Mouse (Mus musculus) lung, adult 2 months (tissue): ENCODE results near the gene Aim2.

Experiments
- CTCF ChIP-seq: fragments of 200-500 bp; IDR thresholded peaks from 2 replicates; pipeline ENCODE4 v1.5.1; 2011; ENCODE audit warnings: mild to moderate bottlenecking, low read length, control low read depth; ENCODE audit not compliant: insufficient read depth
- POLR2A ChIP-seq: fragments of 200-500 bp; IDR thresholded peaks from 2 replicates; pipeline ENCODE4 v1.6.1; 2011; ENCODE audit warnings: low read depth, mild to moderate bottlenecking, control low read depth, low read length, borderline replicate concordance; ENCODE audit errors: extremely low read depth

GRCm38 (mm10) chr1:173437161-173437953, 86.7 kb downstream of the Aim2 start:
- TF ChIP-seq CTCF (no peak), POLR2A (no peak)
